Mouse (Mus musculus): Measurements from ENCODE around the gene Rccd1.

Gene Rccd1

DNA sequence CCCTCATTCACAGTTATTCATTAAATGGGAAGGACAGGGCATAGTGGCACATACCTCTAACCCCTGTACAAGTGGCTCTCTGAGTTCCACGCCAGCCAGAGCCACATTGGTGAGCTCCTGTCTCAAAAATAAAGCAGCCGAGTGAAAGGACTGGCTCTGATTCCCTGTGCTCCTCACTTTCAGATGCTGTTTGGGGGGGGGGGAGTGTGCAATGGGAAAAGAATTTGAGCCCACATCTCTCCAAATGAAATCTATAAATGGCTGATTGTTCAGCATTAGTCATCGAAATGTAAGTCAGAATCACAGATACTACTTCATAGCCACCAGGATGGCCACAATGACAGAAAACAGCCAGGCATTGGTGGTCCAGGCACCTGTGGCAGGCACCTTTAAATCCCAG lies 27.2 kb downstream of the Rccd1 start:
- no peak for DNase-seq

DNA sequence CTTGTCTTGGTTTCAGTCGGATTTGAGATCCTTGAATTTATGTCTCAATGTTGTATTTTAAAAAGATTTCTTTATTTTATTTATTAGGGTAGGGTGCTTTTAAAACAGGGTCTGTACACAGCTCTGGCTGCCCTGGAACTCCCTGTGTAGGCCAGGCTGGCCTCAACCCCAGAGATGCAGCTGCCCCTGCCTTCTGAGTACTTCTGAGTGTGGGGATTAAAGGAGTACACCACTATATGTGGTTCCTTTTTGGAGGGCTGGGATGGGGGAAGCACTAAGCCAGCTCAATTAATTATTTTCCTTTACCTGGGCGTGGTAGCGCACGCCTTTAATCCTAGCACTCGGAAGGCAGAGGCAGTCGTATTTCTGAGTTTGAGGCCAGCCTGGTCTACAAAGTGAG lies 27.8 kb downstream of the Rccd1 start:
- DNase-seq: no peak

- DNase-seq: peak; percentile 21 to 35
Measured at GRCm38 (mm10) chr7:80294764-80295648, 29.2 kb downstream of the Rccd1 start.

GRCm38 (mm10) chr7:80294062-80294763 lies 30.0 kb downstream of the Rccd1 start, which contains the start of gene Prc1:
Gene Prc1, plus strand, starts transcription at chr7:80294450.
- DNase-seq: peak; percentile 98

- DNase-seq: no peak
Measured at GRCm38 (mm10) chr7:80287736-80288135, 36.5 kb downstream of the Rccd1 start.

GRCm38 (mm10) chr7:80285725-80286124 lies 38.5 kb downstream of the Rccd1 start:
- no peak for DNase-seq

- DNase-seq: no peak
Measured at GRCm38 (mm10) chr7:80284391-80284790, 39.9 kb downstream of the Rccd1 start.

DNA sequence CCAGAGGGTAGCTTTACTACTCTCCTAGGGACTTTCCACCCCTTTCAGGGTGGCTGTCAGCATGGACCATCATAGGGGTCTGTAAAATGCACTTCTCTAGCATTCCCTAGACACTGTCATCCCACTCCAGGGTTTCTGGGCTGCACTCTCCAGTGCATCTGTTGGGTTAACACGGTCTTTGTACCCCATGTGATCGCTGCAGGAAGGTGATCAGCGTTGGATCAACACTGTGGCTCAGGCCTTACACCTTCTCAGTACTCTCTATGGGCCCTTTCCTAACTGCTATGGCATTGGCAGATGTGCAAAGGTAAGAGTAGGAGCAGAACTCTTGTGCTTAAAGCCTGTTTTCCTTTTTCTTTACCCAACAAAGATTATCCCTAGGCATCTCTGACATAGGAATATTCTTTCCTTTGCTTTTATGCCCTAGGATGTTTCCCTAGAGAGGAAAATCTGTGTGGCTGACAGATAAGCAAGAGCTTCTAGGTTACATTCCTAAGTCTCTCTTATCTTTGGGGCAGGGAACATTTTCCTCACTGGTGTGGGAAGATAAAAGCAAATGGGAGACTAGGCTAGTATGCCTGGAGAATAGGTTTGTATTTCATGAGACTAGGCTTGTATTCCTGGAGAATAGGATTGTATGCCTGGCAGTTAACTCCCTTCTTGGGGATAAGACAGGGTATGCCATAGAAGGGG lies 40.9 kb downstream of the Rccd1 start:
- DNase-seq: no peak

DNA sequence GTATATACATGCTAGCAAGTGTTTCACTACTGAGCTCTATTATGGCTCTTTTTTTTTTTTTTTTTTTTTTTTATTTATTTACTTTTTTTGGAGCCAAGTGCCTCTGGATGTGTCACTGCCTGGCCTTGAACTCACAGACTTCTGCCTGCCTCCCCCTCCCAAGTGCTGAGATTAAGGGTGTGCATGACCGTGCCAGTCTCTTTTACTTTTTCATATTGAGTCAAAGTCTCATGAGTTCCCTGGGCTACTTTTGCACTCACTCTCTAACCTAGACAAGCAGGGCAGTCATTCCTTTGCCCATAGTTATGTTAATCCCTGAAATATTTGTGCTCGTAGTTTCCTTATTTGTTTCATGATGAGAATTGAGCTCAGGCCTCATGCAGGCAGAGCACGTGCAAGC lies 42.6 kb downstream of the Rccd1 start:
- DNase-seq: no peak

- DNase-seq: no peak
Measured at GRCm38 (mm10) chr7:80280998-80281397, 43.3 kb downstream of the Rccd1 start.

GRCm38 (mm10) chr7:80280032-80280431 lies 44.2 kb downstream of the Rccd1 start:
- no peak for DNase-seq

DNA sequence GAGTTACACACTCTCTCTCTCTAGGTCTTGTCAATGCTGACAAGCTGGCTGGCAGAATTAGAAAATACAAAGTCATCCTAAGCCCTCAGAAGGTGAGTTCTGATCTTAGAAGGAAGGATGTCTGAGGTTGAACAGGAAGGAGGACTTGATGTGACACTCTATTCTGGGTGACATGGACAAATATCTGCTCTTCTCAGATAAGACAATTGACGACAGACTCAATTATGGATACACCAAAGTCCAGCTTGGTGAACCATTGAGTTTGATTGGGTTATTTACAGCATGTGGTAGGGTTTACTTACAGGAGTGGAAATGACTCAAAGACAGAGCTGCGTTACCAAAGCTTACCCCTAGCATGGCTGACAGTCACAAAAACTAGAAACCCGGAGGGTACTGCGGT lies 47.9 kb downstream of the Rccd1 start:
- no peak for DNase-seq

GRCm38 (mm10) chr7:80273456-80273855 lies 50.8 kb downstream of the Rccd1 start:
- DNase-seq: no peak

GRCm38 (mm10) chr7:80269751-80270255 lies 54.5 kb downstream of the Rccd1 start:
- DNase-seq: peak in 1 of 2 experiments; percentile 64

- peak; percentile 99 for DNase-seq
Measured at GRCm38 (mm10) chr7:80268897-80269750, 55.1 kb downstream of the Rccd1 start, which contains the start of gene Vps33b. Gene Vps33b, plus strand, starts transcription at chr7:80269649.

- no peak for DNase-seq
Measured at GRCm38 (mm10) chr7:80267764-80268163, 56.5 kb downstream of the Rccd1 start.

GRCm38 (mm10) chr7:80264606-80265005 lies 59.6 kb downstream of the Rccd1 start:
- no peak for DNase-seq

DNA sequence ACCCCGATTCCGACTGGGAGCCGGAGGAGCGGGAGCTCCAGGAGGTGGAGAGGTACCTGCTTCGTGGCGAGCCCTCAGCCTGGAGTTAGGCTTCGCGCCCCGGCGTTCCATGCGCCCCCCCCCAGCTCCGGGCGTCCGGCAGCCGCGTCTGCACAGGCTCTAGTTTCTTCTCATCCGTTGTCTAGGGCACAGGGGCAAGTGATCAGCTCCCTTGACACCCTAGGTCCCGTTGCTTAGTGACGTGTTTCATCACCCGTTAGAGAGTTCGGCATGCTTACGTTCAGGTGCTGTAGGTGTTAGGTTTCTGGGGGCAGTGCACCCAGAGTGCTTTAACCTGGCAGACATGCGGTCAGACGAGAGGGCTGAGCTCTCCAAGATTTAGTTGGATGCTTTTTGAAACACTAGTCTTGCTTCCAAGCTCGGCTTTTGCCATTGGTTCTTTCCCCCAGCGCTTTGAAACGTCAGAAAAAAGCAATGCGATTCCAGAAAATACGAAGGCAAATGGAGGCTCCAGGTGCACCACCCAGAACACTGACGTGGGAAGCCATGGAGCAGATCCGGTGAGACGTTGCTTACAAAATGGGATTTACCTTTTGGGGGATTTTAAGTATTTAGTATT lies 62.8 kb downstream of the Rccd1 start:
- DNase-seq: no peak

DNA sequence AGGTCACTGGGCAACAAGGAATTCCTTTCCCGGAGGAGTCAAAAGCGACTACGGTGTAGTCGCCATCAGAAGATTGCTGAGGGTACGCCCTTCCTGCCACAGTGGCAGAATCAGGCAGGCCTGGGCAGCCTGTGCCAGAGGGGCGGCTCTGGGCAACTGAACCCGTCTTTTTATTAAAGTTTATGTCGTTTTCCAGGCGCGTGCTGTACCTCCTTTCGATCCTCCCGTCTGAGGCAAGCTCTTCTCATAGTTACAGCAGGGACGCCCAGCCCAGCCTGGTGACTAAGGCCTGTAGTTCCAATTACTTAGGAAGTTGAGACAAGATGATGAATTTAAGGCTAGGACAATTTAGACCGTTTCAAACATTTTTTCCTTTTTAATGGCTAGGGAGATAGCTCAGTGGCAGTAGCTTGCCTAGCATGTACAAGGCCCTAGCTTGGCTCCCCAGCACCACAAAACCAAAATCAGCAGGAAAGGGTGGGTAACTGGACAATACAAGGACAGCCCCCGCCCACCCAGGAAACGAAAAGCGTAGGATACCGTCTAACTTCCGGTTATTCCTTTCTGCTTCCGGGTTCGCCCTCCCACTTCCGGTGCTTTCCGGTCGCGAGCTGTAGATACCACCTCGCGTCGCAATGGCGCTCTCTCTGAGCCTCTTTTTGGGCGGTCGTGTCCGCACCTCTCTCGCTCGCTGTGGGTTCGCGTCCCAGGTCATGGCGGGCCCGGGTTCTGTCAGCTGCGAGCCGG lies 63.5 kb downstream of the Rccd1 start, which contains the start of gene Ngrn:
Gene Ngrn, plus strand, starts transcription at position 591 of the 747 bp plus-strand sequence.
- DNase-seq: peak; percentile 89 to 94

- DNase-seq: no peak
Measured at GRCm38 (mm10) chr7:80257706-80258105, 66.5 kb downstream of the Rccd1 start.

DNA sequence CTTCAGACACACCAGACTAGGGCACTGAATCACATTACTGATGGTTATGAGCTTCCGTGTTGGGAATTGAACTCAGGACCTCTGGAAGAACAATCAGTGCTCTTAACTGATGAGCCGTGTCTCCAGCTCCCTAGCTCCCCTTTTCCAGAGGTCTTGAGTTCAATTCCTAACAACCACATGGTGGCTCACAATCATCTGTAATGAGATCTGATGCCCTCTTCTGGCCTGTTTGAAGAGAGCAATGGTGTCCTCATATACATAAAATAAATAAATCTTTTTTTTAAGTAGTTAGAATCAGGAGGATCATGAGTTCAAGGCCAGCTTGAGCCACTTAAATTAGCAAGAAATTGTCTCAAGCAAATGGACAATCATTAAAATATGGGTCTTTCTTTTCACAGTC lies 68.3 kb downstream of the Rccd1 start:
- no peak for DNase-seq
